Mouse (Mus musculus): ENCODE data around the gene Lin52.

DNA sequence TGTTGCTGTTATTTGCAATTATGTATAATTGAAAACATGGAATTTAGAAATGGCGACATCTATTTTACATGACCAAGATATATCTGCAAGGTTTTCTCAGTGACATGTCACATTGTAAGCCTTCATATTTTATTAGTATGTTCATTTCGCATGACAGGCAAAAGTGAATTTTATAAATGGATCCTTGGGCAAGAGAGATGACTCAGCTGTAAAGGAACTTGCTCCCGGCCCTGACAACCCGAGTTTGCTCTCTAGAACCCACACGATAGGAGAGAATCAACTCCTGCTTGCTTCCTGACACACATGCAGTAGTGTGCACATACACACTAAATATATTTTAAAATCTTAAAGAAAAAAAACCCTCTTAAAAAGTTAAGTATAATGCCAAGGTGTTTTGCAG is 10.2 kb downstream of the Lin52 start:
- TF ChIP-seq CTCF (IDR thresholded peaks at IDR 0.05; ENCODE audit: extremely low read depth, insufficient read depth, insufficient read length, insufficient replicate concordance) (no peak), POLR2A (IDR thresholded peaks at IDR 0.05; ENCODE audit: low read depth, low read length) (no peak)

All from spleen, adult 2 months (tissue).